Mouse (Mus musculus): Measurements from ENCODE around the gene Ifnar2. TPM values are rescaled to one million over a fixed set of nuclear protein-coding genes. Genes with fewer than 3 reads are reported as not detected.

Gene Ifnar2
- polyA plus RNA-seq, 1 experiment from 2014 or later, result 86.9 TPM

GRCm38 (mm10) chr16:91405640-91406584 lies 33.3 kb downstream of the Ifnar2 start, which contains the start of gene Il10rb:
TSS of gene Il10rb (plus strand) at chr16:91406164.
- peak within 1 kb of the TSS; percentile 89 for H3K9ac ChIP-seq
- H3K4me3 ChIP-seq (replicated peaks), result peak within 1 kb of the TSS; percentile 75
- H3K4me1 ChIP-seq (replicated peaks), result peaks cover 64% of the 10 kb centered on the region
- peak; percentile 95 for ATAC-seq (ENCODE audit: insufficient read depth)
- peaks cover 59% of the 10 kb centered on the region for H3K36me3 ChIP-seq (replicated peaks)
- H3K27me3 ChIP-seq, result no peaks in the 10 kb centered on the region
- peak within 1 kb of the TSS; percentile 88 for H3K4me2 ChIP-seq
- peak within 1 kb of the TSS; percentile 91 for H3K27ac ChIP-seq (replicated peaks)
- 3% methylated on average over 51 of the region's 51 CpGs for WGBS (ENCODE audit: insufficient replicate concordance)
- H3K9me3 ChIP-seq (replicated peaks), result no peaks in the 10 kb centered on the region

- Histone ChIP-seq H3K4me3 (replicated peaks) (peak overlapping the region; percentile 75), H3K27me3 (no peaks in the 10 kb centered on the region), H3K4me2 (peak overlapping the region; percentile 88), H3K9ac (peak overlapping the region; percentile 89), H3K27ac (replicated peaks) (peak overlapping the region; percentile 91), H3K4me1 (replicated peaks) (peaks cover 61% of the 10 kb centered on the region), H3K9me3 (replicated peaks) (no peaks in the 10 kb centered on the region), H3K36me3 (replicated peaks) (peaks cover 52% of the 10 kb centered on the region)
- WGBS (ENCODE audit: insufficient replicate concordance), result under 1% methylated on average over 13 of the region's 13 CpGs
- ATAC-seq (ENCODE audit: insufficient read depth), result peak; percentile 68
Observed at GRCm38 (mm10) chr16:91406585-91407220, 34.1 kb downstream of the Ifnar2 start.

- Histone ChIP-seq H3K4me3 (replicated peaks) (no peak overlapping the region), H3K4me2 (no peak overlapping the region), H3K36me3 (replicated peaks) (peaks cover 71% of the 10 kb centered on the region), H3K27me3 (no peaks in the 10 kb centered on the region), H3K9me3 (replicated peaks) (no peaks in the 10 kb centered on the region), H3K4me1 (replicated peaks) (peaks cover 66% of the 10 kb centered on the region), H3K9ac (no peak overlapping the region), H3K27ac (replicated peaks) (peak overlapping the region; percentile 59)
- whole genome bisulfite sequencing (ENCODE audit: insufficient replicate concordance), result 35% methylated on average over 12 of the region's 12 CpGs
- 0 out of 2 replicates have a peak, but pooled peaks have one; percentile 22 for ATAC-seq (ENCODE audit: insufficient read depth)
Observed at GRCm38 (mm10) chr16:91413102-91413844, 40.7 kb downstream of the Ifnar2 start.

GRCm38 (mm10) chr16:91415391-91416189 lies 43.0 kb downstream of the Ifnar2 start:
- no peak overlapping the region for H3K9ac ChIP-seq
- peaks cover 49% of the 10 kb centered on the region for H3K4me1 ChIP-seq (replicated peaks)
- peaks cover 81% of the 10 kb centered on the region for H3K36me3 ChIP-seq (replicated peaks)
- no peaks in the 10 kb centered on the region for H3K9me3 ChIP-seq (replicated peaks)
- H3K4me2 ChIP-seq, result no peak overlapping the region
- no peaks in the 10 kb centered on the region for H3K27me3 ChIP-seq
- ATAC-seq (ENCODE audit: insufficient read depth), result no peak
- H3K4me3 ChIP-seq (replicated peaks), result no peak overlapping the region
- 65% methylated on average over 9 of the region's 9 CpGs for WGBS (ENCODE audit: insufficient replicate concordance)
- peak overlapping the region; percentile 70 for H3K27ac ChIP-seq (replicated peaks)

- Histone ChIP-seq H3K36me3 (replicated peaks) (peaks cover 89% of the 10 kb centered on the region), H3K4me2 (peak overlapping the region; percentile 42), H3K9me3 (replicated peaks) (no peaks in the 10 kb centered on the region), H3K27ac (replicated peaks) (peak overlapping the region; percentile 70), H3K27me3 (no peaks in the 10 kb centered on the region), H3K4me1 (replicated peaks) (peaks cover 42% of the 10 kb centered on the region), H3K9ac (peak overlapping the region; percentile 25; the same call in 1 of the 2 replicates), H3K4me3 (replicated peaks) (no peak overlapping the region)
- 95% methylated on average over 6 of the region's 6 CpGs for WGBS (ENCODE audit: insufficient replicate concordance)
- ATAC-seq (ENCODE audit: insufficient read depth), result no peak
Observed at GRCm38 (mm10) chr16:91416357-91416756, 43.8 kb downstream of the Ifnar2 start.

GRCm38 (mm10) chr16:91416938-91417337 lies 44.4 kb downstream of the Ifnar2 start:
- no peak overlapping the region for H3K4me3 ChIP-seq (replicated peaks)
- H3K36me3 ChIP-seq (replicated peaks), result peaks cover 91% of the 10 kb centered on the region
- peak overlapping the region; percentile 25; the same call in 1 of the 2 replicates for H3K9ac ChIP-seq
- WGBS (ENCODE audit: insufficient replicate concordance), result 39% methylated on average over 7 of the region's 7 CpGs
- H3K27me3 ChIP-seq, result no peaks in the 10 kb centered on the region
- H3K4me1 ChIP-seq (replicated peaks), result peaks cover 42% of the 10 kb centered on the region
- ATAC-seq (ENCODE audit: insufficient read depth), result peak; percentile 79
- no peaks in the 10 kb centered on the region for H3K9me3 ChIP-seq (replicated peaks)
- H3K4me2 ChIP-seq, result peak overlapping the region; percentile 42
- peak overlapping the region; percentile 70 for H3K27ac ChIP-seq (replicated peaks)

GRCm38 (mm10) chr16:91418531-91418930 lies 45.9 kb downstream of the Ifnar2 start:
- 71% methylated on average over 5 of the region's 5 CpGs for WGBS (ENCODE audit: insufficient replicate concordance)
- no peak for ATAC-seq (ENCODE audit: insufficient read depth)
- Histone ChIP-seq H3K27me3 (no peaks in the 10 kb centered on the region), H3K4me1 (replicated peaks) (peaks cover 26% of the 10 kb centered on the region), H3K9me3 (replicated peaks) (no peaks in the 10 kb centered on the region), H3K27ac (replicated peaks) (peak overlapping the region; percentile 19; the same call in 1 of the 2 replicates), H3K36me3 (replicated peaks) (peaks cover 90% of the 10 kb centered on the region), H3K4me3 (replicated peaks) (no peak overlapping the region), H3K4me2 (no peak overlapping the region), H3K9ac (no peak overlapping the region)

- Histone ChIP-seq H3K36me3 (replicated peaks) (peaks cover 64% of the 10 kb centered on the region), H3K27me3 (no peaks in the 10 kb centered on the region)
Observed at GRCm38 (mm10) chr16:91425816-91426215, 53.2 kb downstream of the Ifnar2 start.

GRCm38 (mm10) chr16:91426586-91426985 lies 54.0 kb downstream of the Ifnar2 start:
- H3K9me3 ChIP-seq (replicated peaks), result no peaks in the 10 kb centered on the region
- no peak overlapping the region for H3K9ac ChIP-seq
- no peak for ATAC-seq (ENCODE audit: insufficient read depth)
- H3K27me3 ChIP-seq, result no peaks in the 10 kb centered on the region
- 0 out of 2 replicates have a peak, but pooled peaks cover under 1% of the 10 kb centered on the region for H3K4me1 ChIP-seq (replicated peaks)
- H3K36me3 ChIP-seq (replicated peaks), result peaks cover 57% of the 10 kb centered on the region
- 73% methylated on average over 4 of the region's 4 CpGs for WGBS (ENCODE audit: insufficient replicate concordance)
- H3K4me3 ChIP-seq (replicated peaks), result no peak overlapping the region
- no peak overlapping the region for H3K27ac ChIP-seq (replicated peaks)
- no peak overlapping the region for H3K4me2 ChIP-seq

More at GRCm38 (mm10) chr16:91425816-91426215, 53.2 kb downstream of the Ifnar2 start:
- H3K4me3 ChIP-seq (replicated peaks), result no peak overlapping the region
- H3K9ac ChIP-seq, result no peak overlapping the region
- 85% methylated on average over 6 of the region's 6 CpGs for WGBS (ENCODE audit: insufficient replicate concordance)
- no peak overlapping the region for H3K4me2 ChIP-seq
- no peak overlapping the region for H3K27ac ChIP-seq (replicated peaks)
- H3K4me1 ChIP-seq (replicated peaks), result no peaks in the 10 kb centered on the region
- no peaks in the 10 kb centered on the region for H3K9me3 ChIP-seq (replicated peaks)
- no peak for ATAC-seq (ENCODE audit: insufficient read depth)

- WGBS (ENCODE audit: insufficient replicate concordance), result 67% methylated on average over 5 of the region's 5 CpGs
- H3K4me3 ChIP-seq (replicated peaks), result no peak overlapping the region
- no peak for ATAC-seq (ENCODE audit: insufficient read depth)
- no peak overlapping the region for H3K9ac ChIP-seq
- no peak overlapping the region for H3K4me2 ChIP-seq
- no peaks in the 10 kb centered on the region for H3K27me3 ChIP-seq
- no peaks in the 10 kb centered on the region for H3K9me3 ChIP-seq (replicated peaks)
- H3K36me3 ChIP-seq (replicated peaks), result peaks cover 48% of the 10 kb centered on the region
- H3K4me1 ChIP-seq (replicated peaks), result peaks cover 7% of the 10 kb centered on the region; the same call in 1 of the 2 replicates
- no peak overlapping the region for H3K27ac ChIP-seq (replicated peaks)
Observed at GRCm38 (mm10) chr16:91427461-91427860, 54.9 kb downstream of the Ifnar2 start.

All from liver, embryonic 15.5 days (tissue).